Mouse (Mus musculus) heart, adult 2 months (tissue): ENCODE measurements around the gene Grin1.

Source experiments
- CTCF ChIP-seq: fragments of 200-600 bp; IDR thresholded peaks from 2 replicates; pipeline ENCODE4 v1.8.1; 2022; ENCODE audit warnings: antibody characterized with exemption, mild to moderate bottlenecking, moderate library complexity
- POLR2A ChIP-seq: fragments of 200-500 bp; IDR thresholded peaks from 2 replicates; pipeline ENCODE4 v1.6.1; 2011; ENCODE audit warnings: mild to moderate bottlenecking, low read depth, low read length, control low read depth; ENCODE audit not compliant: insufficient read depth

- TF ChIP-seq POLR2A (no peak), CTCF (no peak; the same call in 1 of the 2 replicates)
Measured at GRCm38 (mm10) chr2:25292856-25293255, 26.1 kb downstream of the Grin1 start.
